Mouse (Mus musculus): Measurements from ENCODE around the gene 7530416G11Rik.

7530416G11Rik gene

DNA sequence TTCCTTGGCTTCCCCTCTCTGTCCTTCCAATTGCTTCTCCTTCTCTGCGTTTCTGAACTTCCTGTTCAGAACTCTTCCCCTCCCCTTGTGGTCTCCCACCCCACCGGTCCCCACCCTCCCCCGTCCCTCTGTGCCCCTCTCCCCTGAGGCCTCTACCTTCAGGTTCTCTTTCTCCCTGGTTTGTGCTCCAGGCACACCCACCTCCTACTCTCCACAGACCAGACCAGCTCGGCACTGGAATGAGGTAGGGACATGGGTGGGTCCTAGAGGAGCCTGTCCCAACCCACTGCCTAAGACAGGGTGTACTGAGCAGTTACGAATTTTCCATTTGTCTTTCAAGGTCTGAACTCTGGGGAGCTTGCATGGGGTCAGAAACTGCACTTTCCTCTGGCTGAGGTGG is 23.1 kb downstream of the 7530416G11Rik start:
- no peak for DNase-seq (ENCODE audit: low spot score)

DNA sequence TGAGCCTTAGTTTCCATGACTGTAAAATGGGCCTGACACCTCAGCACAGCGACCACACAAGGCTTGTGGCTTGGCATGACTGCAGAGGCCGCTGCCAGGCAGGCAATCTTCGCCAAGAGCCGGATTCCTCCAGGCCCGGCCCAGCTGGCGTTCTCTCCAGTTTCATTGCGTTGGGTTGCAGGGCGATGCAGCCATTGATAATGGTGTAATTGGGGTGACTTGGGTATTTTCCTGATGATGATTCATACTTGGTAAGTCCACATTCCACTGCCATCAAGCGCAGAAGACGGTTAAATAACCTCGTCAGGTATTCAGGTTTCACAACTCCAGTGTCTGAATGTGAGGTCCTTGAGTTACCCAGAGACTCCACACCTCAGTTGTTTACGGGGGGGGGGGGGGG is 23.7 kb downstream of the 7530416G11Rik start:
- DNase-seq (ENCODE audit: low spot score): no peak

DNA sequence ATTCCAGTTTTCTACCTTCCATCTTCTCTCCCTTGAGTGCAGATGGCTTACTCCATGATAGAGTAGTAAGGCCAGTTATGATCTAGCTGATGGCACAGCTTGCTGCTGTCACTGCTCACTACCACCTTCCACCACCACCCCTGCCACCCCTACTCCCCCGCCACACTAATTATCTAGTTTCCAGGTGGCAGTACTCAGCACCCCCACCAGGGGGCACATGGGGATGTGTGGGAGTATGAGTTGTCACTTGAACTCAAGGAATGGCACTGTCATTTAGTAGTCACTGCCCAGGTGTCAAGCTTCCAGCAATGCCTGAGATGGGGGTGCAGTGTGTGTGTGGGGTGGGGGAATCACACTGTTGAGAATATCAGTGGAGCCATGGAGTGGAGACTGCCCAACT is 25.4 kb downstream of the 7530416G11Rik start:
- DNase-seq (ENCODE audit: low spot score): no peak

DNA sequence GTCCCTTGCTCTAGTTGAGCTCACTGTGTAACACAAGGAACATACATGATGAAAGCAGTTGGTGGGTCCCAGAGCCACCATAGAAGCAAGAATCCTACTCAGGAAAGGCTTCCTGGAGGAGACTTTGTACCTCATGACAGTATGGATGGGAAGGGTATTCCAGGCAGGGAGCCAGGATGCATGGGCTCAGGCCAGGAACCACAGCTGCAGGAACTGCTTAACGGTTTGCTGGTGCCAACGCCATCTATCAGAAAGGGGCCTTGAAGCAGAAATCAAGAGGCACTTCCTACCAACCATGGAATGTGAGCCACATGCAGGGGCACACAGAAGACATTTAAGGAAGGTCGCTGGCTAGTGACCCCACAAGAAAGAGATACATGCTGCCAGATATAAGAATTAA is 28.3 kb downstream of the 7530416G11Rik start:
- DNase-seq (ENCODE audit: low spot score): no peak

DNA sequence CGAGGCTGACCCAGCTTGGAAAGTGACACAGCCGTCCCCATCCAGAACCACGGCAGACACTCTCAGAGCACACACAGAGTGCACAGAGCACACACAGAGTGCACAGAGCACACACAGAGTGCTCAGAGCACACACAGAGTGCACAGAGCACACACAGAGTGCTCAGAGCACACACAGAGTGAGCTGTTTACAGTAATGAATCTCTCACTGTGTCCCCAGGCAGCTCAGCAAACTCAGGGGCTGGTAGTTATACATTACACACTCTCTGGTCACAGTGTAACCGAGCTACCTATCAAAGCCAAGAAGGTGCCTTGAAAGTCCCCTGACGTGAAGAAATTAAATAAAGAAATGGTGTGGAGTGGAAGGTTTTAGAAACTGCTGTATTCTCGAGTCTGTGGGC is 33.6 kb downstream of the 7530416G11Rik start:
- no peak for DNase-seq (ENCODE audit: low spot score)

DNA sequence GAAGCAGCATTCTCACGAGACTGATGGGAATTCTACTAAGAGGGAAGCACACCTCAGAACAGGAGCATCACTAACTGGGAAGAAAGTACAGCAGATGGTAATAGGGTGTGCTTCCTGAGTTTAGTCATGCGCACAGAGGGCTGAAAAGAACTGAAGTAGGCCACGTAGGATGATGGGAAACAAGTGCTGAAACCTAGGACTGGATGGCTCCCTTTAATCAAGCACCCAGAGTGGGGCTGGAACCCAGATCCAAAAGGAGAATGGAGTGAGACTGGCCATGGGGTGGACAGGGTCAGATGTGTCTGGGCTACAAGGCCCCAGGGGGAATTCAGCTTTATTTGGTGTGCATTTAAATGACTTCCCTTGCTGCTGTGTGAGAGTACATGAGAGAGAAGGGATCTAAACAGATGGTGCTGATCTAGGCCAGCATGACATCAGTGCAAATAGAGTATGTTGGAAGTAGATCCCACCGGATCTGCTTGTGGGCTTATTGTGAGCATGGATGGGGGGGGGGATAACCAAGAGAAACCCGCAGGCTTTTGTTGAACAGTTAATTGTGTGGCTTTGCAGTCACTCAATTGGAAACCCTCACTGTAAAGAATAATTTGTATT is 36.5 kb downstream of the 7530416G11Rik start:
- DNase-seq (ENCODE audit: low spot score): no peak

DNA sequence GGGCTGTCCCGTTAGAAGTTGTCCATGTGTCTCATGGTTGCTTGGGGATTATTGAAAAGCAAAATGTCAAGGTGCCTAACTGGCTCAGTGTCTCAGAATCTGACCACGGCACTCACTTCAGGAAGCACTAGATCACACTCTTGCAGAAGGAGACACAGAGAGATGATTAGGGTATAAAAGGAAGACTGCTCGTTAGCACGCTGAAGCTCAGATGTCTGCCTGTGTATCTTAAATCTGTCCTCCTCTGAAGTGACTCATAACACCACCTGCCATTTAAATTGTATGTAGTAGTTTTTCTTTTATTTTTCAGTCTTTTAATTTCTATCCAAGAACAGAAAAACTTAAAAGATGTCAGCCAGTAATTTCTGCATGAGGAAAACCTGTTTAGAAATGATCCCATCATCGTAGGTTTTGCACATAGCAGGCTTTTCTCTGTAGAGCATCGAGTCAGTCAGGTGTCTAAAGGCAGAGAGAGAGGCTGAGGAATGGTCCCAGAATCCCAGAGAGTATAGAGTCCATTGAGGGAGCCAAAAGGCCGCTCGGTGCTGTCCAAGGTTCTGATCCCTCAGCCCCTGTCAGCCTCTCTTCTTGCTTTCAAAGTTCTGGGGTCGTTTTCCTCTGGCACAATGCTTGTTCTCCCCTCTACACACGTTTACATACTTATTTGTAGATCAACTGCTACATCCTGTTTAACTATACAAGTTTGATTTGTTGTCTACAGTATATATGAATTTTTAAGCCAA is 38.0 kb downstream of the 7530416G11Rik start:
- no peak for DNase-seq (ENCODE audit: low spot score)

DNA sequence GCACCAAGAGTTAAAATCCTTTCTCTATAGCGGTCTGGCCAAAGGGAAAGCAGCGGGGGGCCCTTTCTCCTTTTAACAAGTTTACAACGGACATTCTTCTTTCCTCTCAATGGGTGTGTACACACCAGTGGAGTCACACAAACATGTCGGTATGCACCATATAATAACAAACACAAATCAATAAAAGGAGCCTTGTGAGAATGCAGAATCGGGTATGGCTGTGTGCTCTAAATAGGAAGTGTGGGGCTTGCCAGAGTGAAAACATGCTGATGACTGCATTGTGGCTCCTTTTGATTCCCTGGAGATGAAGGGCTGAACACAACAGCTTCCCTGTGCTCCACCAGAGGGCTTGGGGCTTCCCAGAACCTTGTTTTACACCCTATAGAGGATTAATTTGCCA is 38.8 kb downstream of the 7530416G11Rik start:
- no peak for DNase-seq (ENCODE audit: low spot score)

DNA sequence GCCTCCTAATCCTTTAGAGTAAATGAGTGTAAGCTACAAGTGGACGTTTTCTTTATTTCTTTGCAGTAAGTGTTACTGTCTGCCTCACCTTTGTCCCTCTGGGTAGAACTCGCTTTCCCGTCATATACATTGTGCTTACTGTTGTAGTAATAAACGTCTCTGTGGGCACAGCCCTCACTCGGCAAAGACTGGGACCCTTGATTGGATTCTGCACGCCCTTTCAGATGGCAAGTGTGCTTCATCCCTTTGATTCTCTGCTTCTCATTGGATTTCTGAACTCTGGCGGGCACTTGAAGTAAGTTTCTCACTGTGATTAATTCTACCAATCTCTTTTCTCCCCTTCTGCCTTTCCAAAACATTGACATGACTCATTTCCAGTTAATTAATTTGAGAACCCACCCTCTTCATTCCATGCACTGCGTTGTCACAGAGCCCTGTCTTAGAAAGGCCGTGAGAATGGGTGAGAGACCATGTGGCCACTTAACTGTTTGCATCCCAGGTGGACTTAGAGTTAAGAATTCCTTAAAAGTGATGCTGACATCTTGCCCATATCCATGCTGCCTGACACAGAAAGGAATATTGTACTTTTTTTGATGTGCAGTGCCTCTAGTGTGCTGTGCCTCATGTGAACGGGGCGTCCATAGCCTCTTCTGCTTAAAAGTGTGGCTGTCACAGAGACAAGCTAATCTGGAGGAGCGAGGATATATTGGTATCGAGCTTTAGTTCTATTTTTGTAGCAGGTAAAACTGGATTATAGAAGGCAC is 39.8 kb downstream of the 7530416G11Rik start:
- DNase-seq (ENCODE audit: low spot score): no peak

DNA sequence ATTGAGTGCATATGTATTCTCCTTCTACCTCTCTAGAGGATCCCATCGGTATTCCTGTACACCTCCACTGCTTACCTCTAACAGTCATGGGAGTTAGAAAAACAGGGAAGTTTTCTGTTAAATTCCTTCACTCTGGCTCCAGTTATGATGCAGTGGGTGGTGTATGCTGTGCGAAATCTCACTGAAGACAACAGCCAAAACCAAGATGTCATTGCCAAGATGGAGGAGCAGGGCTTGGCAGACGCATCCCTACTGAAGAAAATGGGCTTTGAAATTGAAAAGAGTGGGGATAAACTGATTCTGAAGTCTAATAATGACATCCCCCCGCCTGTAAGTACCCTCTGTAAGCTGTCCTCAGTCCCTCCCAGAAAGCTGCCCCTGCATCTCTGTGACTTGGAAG is 40.9 kb downstream of the 7530416G11Rik start:
- no peak for DNase-seq (ENCODE audit: low spot score)

DNA sequence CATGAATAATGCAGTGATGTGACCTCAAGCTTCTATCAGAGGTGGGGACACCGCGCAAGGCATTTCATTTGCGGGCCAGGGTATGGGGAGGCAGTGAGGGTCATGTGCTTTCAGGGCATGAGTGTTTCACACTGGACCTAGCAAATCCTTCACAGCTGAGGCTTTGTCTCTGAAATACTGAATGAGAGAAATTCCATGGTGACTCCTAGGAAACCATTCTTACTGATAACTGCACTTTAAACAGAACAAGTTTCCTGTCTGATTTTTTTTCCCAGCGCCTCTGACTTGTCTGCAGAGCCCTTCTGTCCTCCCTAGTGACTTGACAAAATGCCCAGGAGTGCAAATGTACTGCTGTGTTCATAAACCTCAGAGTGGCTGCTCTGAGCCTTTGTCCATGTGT is 41.5 kb downstream of the 7530416G11Rik start:
- DNase-seq (ENCODE audit: low spot score): no peak

DNA sequence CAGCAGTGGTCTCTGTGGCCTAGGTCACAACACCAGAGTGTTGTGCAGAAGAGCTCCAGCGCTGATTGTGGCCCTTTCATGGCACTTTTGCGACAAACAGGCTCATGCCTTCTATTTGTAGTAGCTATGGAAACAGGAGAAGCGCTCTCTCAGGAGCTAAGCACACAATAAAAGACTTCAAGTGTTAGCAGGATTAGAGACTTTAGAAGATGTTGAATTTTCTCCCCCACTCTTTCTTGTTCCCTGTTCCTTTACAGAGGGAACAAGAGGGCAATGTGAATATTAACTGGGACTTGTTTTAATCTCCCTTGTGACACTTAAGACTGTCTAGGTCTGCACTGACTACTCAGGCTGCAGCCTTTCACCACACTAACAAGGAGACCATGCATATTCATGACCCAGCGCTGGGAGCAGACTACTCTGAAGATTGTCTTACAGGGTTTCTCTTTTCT is 44.4 kb downstream of the 7530416G11Rik start:
- no peak for DNase-seq (ENCODE audit: low spot score)

DNA sequence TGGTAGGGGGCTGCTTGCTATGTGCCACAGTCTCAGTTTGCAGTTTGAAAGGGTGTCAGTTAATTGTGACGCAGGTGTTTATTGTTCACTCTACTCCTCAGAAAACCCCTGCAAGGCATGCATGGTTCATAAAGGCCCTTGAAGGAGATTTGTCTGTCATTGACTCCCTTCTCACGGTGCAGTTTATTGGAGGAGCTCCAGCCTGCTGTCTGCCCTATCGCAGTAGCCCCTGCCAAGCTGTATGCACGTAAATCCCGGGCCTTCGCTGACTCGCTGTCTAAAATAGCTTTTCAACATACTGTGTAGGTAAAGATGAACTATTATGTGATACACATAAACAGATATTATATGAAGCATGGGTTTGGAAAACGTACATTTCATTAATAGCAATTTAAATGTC is 45.2 kb downstream of the 7530416G11Rik start:
- DNase-seq (ENCODE audit: low spot score): no peak

DNA sequence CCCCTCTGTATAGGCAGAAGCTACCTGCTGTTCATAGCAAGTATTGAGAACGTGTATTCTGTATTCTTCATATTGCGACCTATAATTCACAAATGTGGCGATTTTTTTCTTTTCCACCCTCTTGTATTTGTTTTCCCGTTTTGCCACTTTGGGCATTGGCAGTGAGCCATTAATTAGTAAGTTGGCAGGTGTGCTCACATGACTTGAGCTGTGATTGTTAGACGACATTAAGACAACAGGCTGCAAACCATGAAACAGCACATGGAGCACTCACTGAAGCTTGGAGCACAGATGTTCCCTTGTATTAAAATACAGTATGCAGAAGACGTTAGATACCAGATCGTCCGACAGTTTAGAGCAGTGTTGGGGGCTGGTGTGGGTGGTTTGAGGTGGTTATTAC is 46.1 kb downstream of the 7530416G11Rik start:
- DNase-seq (ENCODE audit: low spot score): no peak

DNA sequence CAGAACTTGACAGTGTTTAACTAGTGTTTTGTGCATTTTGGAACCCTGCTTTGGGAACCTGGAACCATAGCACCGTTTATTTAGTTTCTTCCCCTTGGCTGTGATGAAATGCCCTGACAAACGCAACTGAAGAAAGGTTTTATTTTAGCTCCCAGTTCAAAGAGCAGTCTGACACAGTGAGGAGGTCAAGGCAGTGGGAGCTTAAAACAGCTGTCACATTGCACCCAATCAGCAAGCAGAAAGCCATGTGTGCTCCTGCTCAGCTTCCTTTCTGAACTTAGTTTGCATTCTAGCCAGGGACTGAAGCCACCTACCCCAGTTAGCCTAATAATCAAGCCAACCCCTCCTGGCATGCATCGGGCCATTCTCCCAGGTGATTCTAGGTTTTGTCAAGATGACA is 56.4 kb downstream of the 7530416G11Rik start:
- no peak for DNase-seq (ENCODE audit: low spot score)

Measured in ovary, postnatal 10 days (tissue).